Mouse (Mus musculus): ENCODE results near the gene Ankef1.

GRCm38 (mm10) chr2:136601206-136601605, 99.5 kb downstream of the Ankef1 start:
- TF ChIP-seq GATA1 (IDR thresholded peaks at IDR 0.05; ENCODE audit: borderline replicate concordance, low read length) (no peak), FLI1 (IDR thresholded peaks at IDR 0.05; ENCODE audit: low read length) (no peak)

Data from megakaryocyte, embryonic 14.5 days (primary cell).